Mouse (Mus musculus): Measurements from ENCODE around the gene Fzr1. TPM values are rescaled to one million over a fixed set of nuclear protein-coding genes. Genes with fewer than 3 reads are reported as not detected.

The Fzr1 gene
- polyA plus RNA-seq, 1 experiment from 2014 or later: 153 TPM

DNA sequence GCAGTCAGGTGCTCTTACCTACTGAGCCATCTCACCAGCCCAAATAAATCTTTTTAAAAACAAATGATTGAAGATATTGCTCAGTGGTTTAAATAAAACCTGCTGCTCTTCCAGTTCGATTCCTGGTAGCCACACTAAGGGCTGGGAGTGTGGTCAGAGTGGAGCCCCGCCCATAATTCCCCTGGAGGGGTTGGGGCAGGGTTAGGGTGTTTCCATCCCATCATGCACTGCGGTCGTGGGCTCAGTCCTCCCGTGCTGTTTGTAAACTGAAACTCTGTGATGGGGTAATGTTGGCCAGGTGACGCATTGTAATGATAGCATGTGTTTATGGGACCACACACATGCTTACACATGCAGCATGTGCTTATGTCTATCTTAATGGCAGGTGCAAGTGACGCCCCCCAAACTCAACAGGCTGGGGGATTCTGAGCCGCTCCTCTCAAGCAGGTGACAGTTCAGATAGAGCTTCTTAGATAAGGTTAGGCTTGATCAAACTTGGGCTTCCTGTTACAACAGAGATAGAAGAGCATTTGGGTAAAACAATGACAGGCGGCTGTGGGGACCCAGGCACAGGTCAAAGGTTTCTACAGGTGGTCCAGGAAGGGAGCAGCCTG is 26.5 kb downstream of the Fzr1 start:
- no peak overlapping the region for H3K4me2 ChIP-seq
- H3K27me3 ChIP-seq (replicated peaks): peaks cover 9% of the 10 kb centered on the region
- peaks cover 18% of the 10 kb centered on the region for H3K4me1 ChIP-seq
- no peak overlapping the region for H3K27ac ChIP-seq
- no peak overlapping the region for H3K9ac ChIP-seq
- no peak for ATAC-seq (replicated peaks)
- no peaks in the 10 kb centered on the region for H3K9me3 ChIP-seq
- no peak overlapping the region for H3K4me3 ChIP-seq
- no peaks in the 10 kb centered on the region for H3K36me3 ChIP-seq (replicated peaks)
- WGBS: 30% methylated on average over 9 of the region's 9 CpGs

DNA sequence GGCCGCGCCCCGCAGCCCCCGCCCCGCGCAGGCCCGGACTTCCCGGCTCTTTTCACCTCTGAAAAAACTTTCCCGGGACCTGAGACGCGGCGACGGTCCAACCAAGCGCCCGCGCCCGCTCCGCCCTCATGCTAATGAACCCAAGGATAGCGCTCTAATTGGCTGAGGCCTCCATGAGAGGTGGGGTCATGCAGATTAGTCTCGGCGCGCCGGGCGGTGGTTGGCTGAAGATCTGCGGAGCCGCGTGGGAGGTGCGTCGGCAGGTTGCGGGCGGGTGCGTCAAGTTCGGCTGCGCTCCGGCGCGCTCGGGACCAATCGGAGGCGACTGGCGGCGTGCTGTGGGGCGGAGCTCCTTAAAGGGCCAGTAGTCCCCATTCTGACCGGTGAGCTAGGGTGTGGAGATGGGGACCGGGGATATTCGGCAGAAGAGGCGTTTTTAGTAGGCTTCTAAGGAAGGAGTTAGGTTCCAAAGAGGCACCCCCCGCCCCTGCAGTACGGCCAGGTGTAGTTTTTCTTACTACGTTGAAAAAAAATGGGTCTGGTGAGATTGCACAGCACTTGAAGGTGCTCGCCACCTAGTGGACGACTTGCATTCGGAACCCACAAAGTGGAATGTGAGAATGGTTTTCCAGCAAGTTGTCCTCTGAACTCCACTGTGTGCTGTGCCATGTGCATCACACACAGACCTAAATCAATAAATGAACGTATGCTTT is 27.8 kb downstream of the Fzr1 start, which contains the start of gene Hmg20b:
Gene Hmg20b (minus strand): TSS at position 130 of the 713 bp plus-strand sequence.
- H3K4me1 ChIP-seq: peaks cover 20% of the 10 kb centered on the region
- ATAC-seq (replicated peaks): peak; percentile 96
- H3K4me3 ChIP-seq: peak within 1 kb of the TSS; percentile 60
- H3K27me3 ChIP-seq (replicated peaks): peaks cover 9% of the 10 kb centered on the region
- no peaks in the 10 kb centered on the region for H3K36me3 ChIP-seq (replicated peaks)
- peak within 1 kb of the TSS; percentile 46 for H3K9ac ChIP-seq
- H3K27ac ChIP-seq: peak within 1 kb of the TSS; percentile 72
- H3K9me3 ChIP-seq: no peaks in the 10 kb centered on the region
- under 1% methylated on average over 54 of the region's 54 CpGs for WGBS
- H3K4me2 ChIP-seq: peak within 1 kb of the TSS; percentile 86

DNA sequence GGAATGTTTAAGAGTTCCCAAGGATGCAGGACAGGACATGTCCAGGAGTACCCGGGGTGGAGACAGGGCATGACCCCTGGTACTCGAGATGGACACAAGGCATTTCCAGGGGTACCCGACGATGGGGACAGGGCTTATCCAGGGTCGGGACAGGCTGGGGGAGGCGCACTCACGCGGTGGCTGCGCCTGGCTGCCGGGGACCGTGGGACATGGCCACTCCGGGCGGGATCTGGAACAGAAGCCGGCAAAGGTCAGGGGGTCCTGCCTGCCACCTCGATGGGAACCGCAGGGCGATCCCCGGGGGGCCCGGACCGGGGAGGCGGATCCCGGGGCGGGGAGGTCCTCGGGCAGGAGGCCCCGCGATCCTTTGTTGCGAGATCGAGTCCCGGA is 28.4 kb downstream of the Fzr1 start:
- Histone ChIP-seq H3K4me2 (peak overlapping the region; percentile 86), H3K27ac (no peak overlapping the region), H3K4me3 (peak overlapping the region; percentile 60), H3K4me1 (peaks cover 20% of the 10 kb centered on the region), H3K9ac (peak overlapping the region; percentile 41), H3K36me3 (replicated peaks) (no peaks in the 10 kb centered on the region), H3K9me3 (no peaks in the 10 kb centered on the region), H3K27me3 (replicated peaks) (peaks cover 13% of the 10 kb centered on the region)
- under 1% methylated on average over 29 of the region's 29 CpGs for WGBS
- peak; percentile 25 for ATAC-seq (replicated peaks)

DNA sequence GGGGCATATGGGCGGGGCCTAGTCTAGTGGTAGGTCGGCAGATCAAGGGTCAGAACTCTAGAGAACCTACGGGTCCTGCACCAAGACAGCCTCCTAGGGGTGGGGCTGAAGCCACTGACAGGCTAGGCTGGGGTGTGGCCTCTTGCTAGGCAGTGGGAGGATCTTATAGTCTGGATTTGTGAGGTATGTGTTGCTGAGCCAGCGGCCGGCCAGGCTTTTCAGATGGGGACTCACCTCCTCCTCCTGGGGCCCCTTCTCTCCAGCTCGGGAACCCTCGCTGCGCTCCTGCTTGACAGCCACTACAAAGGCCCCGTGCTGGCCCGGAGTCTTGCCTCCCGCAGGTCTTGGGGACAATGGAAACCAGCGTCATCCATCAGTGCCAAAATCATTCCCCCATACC is 29.2 kb downstream of the Fzr1 start:
- Histone ChIP-seq H3K9me3 (no peaks in the 10 kb centered on the region), H3K4me3 (peak overlapping the region; percentile 60), H3K9ac (no peak overlapping the region), H3K27me3 (replicated peaks) (peaks cover 20% of the 10 kb centered on the region), H3K36me3 (replicated peaks) (no peaks in the 10 kb centered on the region), H3K4me1 (peaks cover 20% of the 10 kb centered on the region), H3K27ac (no peak overlapping the region), H3K4me2 (peak overlapping the region; percentile 86)
- 5% methylated on average over 12 of the region's 12 CpGs for WGBS
- no peak for ATAC-seq (replicated peaks)

DNA sequence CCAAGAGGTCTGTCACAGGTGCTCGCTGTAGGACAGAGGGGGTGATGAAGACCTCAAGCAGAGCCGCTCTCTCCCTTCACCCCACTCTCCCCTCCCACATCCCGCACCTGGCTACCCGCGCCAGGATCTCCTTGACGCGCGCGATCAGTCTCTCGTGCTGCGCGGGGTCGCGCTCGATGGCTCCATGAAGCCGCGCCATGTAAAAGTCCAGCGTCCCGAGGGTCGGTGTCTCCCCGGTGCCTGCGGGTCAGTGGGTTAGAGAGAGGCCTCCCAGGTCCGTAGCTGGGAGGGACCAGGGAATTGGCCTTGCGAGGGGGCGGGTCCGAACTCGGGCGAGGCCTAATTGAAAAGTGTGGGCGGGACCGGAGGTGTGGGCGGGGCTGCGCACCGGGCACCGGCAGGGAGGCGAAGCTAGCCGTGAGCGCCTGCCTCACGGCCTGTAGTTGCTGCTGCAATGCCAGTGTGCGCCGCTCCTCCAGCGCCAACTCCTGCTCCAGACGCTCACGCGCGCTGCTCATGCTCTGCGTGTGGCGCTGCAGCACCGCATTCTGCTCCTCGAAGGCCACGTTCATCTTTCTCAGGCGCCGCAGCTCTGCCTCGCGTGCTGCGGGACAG is 31.8 kb downstream of the Fzr1 start:
- Histone ChIP-seq H3K27me3 (replicated peaks) (peaks cover 45% of the 10 kb centered on the region), H3K9ac (peak overlapping the region; percentile 27), H3K27ac (no peak overlapping the region), H3K4me1 (peaks cover 28% of the 10 kb centered on the region), H3K4me3 (peak overlapping the region; percentile 31), H3K36me3 (replicated peaks) (no peaks in the 10 kb centered on the region), H3K4me2 (peak overlapping the region; percentile 55), H3K9me3 (no peaks in the 10 kb centered on the region)
- ATAC-seq (replicated peaks): no peak
- WGBS: 11% methylated on average over 55 of the region's 55 CpGs

DNA sequence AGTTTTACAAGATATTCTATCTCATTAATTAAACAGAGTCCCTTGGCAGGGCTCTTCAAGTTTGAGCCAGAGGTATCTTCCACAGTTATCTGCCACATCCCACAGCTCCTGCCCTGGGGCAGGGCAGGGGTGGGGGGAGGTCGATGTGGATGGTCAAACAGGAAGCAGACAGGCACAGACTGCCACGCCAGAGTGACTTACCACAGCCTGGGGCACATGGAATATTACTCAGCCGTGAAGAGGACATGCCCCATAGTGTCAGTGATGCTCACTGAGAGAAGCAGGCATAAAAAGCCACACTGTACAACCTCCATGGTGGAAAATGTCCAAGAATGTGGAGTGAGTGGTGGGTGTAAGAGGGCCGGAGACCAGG is 33.2 kb downstream of the Fzr1 start:
- H3K9ac ChIP-seq: no peak overlapping the region
- no peaks in the 10 kb centered on the region for H3K9me3 ChIP-seq
- H3K27me3 ChIP-seq (replicated peaks): peaks cover 55% of the 10 kb centered on the region
- ATAC-seq (replicated peaks): no peak
- H3K27ac ChIP-seq: no peak overlapping the region
- no peak overlapping the region for H3K4me2 ChIP-seq
- H3K36me3 ChIP-seq (replicated peaks): no peaks in the 10 kb centered on the region
- H3K4me3 ChIP-seq: no peak overlapping the region
- peaks cover 28% of the 10 kb centered on the region for H3K4me1 ChIP-seq
- WGBS: 83% methylated on average over 4 of the region's 4 CpGs

DNA sequence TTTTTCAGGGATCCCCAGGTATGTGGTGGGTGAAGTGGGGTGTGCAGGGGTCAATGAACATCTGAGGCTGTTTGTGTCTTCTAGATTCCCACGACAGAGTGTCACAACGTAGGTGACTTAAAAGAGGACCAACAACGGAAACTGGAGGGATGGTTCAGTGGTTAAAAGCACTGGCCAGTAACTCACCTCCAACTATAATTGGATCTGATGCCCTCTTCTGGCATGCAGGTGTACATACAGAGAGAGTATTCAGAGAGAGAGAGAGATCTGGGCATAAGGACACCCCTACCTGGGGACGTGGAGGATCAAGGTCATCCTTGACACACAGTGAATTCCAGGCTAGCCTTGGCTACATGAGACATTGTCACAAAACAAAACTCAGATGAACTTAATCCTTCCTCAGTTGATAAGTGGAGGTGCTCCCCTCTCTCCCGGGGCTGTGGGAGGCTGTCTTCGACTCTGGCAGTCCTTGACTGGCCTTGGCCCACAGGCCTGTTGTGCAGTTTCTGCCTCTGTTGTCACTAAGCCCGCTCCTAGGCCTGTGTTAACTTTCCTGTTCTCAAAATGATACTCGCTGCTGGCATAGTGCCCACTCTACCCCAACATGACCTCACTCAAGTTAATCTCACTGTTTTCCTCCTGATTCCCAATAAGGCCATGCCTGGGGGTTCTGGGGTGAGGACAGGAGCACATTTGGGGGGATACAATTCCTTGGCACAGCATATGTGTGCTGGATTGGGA is 33.7 kb downstream of the Fzr1 start:
- WGBS: 58% methylated on average over 8 of the region's 8 CpGs
- Histone ChIP-seq H3K4me1 (peaks cover 22% of the 10 kb centered on the region), H3K27ac (no peak overlapping the region), H3K9me3 (no peaks in the 10 kb centered on the region), H3K4me2 (no peak overlapping the region), H3K4me3 (no peak overlapping the region), H3K27me3 (replicated peaks) (peaks cover 58% of the 10 kb centered on the region), H3K36me3 (replicated peaks) (no peaks in the 10 kb centered on the region), H3K9ac (no peak overlapping the region)
- ATAC-seq (replicated peaks): no peak

DNA sequence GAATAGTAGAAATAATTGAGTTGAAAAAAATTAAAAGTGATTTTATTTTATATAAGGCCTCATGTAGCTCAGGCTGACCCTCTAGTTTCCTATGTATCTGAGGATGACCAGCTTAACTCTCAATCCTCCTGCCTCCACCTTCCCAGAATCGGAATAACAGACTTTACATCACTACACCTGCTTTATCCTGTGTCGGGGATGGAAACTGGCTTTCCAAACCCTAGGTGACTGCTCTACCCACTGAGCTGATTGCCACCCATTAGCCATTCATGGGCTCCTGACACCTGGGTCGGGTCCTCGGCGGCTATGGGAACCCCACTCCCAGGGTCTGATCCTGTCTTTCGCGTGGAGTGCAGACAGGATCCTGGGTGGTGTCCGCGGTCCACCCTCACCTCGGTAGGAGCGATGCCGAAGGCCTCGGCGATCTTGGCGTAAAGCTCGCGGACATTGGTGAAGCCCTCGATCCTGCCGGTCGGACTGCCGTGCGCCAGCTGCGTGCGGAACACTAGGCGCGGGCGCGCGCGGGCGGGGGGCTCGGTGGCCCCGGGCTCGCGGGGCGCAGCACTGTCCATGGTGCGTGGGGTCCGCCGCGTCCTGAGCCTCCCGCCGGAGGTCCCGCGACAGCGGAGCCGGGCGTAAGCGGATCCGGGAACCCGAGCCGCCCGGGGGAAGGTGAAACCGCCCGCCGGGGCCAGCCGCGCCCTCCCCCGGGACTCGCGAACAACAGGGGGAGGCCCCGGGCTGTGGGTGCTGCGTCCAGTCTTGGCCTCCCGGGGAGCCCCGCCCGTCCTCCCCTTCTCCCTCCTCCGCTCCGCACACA is 35.4 kb downstream of the Fzr1 start, which contains the start of gene Gipc3:
Gene Gipc3 (minus strand): TSS at position 581 of the 820 bp plus-strand sequence.
- Histone ChIP-seq H3K9ac (peak within 1 kb of the TSS; percentile 41), H3K4me2 (peak within 1 kb of the TSS; percentile 61), H3K27ac (no peak within 1 kb of the TSS), H3K27me3 (replicated peaks) (peaks cover 57% of the 10 kb centered on the region), H3K4me1 (peaks cover 18% of the 10 kb centered on the region), H3K9me3 (no peaks in the 10 kb centered on the region), H3K36me3 (replicated peaks) (no peaks in the 10 kb centered on the region), H3K4me3 (peak within 1 kb of the TSS; percentile 35)
- ATAC-seq (replicated peaks): no peak
- WGBS: 8% methylated on average over 50 of the region's 67 CpGs

DNA sequence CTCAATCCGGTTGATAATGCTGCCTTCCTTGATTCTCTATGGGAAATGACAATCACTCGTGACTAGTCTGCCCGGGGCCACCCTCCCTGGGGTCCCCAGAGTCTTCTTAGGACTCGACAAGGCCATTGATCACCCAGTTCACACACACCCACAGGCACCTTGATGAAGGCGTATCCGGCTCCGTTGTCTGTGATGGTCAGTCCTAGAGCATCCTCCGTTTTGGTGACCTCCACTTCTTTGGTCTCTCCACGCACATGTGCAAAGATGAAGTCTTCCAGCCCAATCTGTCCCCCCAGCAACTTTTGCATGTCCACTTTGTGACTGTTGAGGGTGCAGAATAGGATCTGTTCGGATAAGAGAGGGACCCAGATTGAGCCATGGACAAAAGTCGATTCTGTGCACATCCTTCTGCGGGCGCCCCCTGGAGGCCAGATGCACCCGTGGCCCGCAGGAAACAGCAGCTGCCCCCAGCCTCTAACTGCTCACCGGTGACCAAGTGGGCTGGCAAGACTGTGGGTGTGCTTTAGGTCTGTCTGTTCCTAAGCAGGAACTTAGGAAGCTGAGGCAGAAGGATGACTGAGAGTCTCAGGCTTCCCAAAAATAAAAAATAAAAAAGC is 36.9 kb downstream of the Fzr1 start:
- H3K4me2 ChIP-seq: no peak overlapping the region
- peaks cover 53% of the 10 kb centered on the region for H3K27me3 ChIP-seq (replicated peaks)
- H3K4me1 ChIP-seq: peaks cover 9% of the 10 kb centered on the region
- no peak overlapping the region for H3K9ac ChIP-seq
- no peak overlapping the region for H3K4me3 ChIP-seq
- H3K36me3 ChIP-seq (replicated peaks): no peaks in the 10 kb centered on the region
- no peak for ATAC-seq (replicated peaks)
- H3K27ac ChIP-seq: no peak overlapping the region
- H3K9me3 ChIP-seq: no peaks in the 10 kb centered on the region
- 33% methylated on average over 16 of the region's 16 CpGs for WGBS

DNA sequence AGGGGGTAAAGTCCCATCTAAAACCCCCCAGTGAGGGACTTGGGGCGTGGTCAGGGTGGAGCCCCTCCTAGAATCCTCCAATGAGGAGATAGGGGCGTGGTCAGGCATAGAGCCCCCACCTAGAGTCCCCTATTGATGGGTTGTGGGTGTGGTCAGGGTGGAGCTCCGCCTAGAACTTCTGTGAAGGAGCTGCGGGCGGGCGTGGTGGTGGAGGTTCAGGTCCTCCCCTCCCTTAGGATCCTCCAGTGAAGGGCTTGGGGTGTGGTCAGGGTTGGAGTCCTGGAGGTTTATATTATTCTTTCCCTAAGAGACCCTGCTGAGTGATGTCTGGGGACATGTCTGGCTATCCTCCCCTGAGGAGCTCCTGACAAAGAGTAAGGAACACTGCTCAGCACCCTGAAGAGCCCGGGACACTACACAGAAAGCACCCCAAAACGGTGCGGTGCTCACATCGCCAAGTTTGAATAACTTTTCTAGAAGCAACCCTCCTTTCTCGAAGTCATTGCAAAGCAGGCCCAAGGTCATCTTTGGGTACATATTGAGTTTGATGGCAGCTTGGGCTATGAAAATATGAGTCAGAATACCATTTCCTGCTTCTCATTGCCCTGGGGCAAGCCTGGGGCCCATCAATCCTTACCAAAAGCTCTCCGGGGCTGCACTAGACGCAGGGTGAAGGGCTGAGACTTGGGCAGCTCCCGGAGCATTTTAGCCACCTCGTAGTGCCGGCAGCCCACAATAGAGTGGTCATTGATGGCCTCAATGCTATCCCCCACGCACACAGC is 37.6 kb downstream of the Fzr1 start:
- H3K9ac ChIP-seq: no peak overlapping the region
- ATAC-seq (replicated peaks): no peak
- H3K4me1 ChIP-seq: peaks cover 8% of the 10 kb centered on the region
- H3K9me3 ChIP-seq: no peaks in the 10 kb centered on the region
- no peak overlapping the region for H3K4me3 ChIP-seq
- no peak overlapping the region for H3K4me2 ChIP-seq
- WGBS: 35% methylated on average over 17 of the region's 17 CpGs
- peaks cover 53% of the 10 kb centered on the region for H3K27me3 ChIP-seq (replicated peaks)
- no peaks in the 10 kb centered on the region for H3K36me3 ChIP-seq (replicated peaks)
- no peak overlapping the region for H3K27ac ChIP-seq

DNA sequence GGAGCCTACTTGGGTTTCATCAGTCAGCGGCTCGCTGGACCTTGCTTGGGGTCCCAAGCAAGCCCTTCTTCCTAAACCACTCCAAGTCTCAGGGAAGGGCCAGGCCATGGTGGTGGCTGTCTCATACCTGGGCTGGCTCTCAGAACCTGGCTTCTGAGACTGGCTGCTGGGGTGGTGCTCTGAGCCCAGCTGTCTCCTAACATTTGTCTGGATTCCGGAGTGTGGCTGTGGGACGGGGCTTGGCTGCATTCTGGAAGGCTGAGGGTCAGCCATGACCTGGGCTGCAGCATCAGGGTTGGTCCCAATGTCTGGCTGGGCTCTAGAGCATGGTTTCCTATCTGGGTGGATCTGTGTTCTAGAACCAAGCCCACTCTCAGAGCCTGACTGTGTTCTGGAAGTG is 41.8 kb downstream of the Fzr1 start:
- no peak overlapping the region for H3K9ac ChIP-seq
- ATAC-seq (replicated peaks): no peak
- H3K27ac ChIP-seq: no peak overlapping the region
- H3K9me3 ChIP-seq: no peaks in the 10 kb centered on the region
- no peak overlapping the region for H3K4me3 ChIP-seq
- H3K4me1 ChIP-seq: no peaks in the 10 kb centered on the region
- H3K36me3 ChIP-seq (replicated peaks): no peaks in the 10 kb centered on the region
- 99% methylated on average over 4 of the region's 4 CpGs for WGBS
- H3K4me2 ChIP-seq: no peak overlapping the region
- peaks cover 38% of the 10 kb centered on the region for H3K27me3 ChIP-seq (replicated peaks)
